Mouse (Mus musculus): Measurements from ENCODE around the gene Dcun1d5. TPM values are rescaled to one million over a fixed set of nuclear protein-coding genes. Genes with fewer than 3 reads are reported as not detected.
A peak's percentile ranks its signal among the peaks of the same experiment; 100 is the strongest.
"Not testable (repeated sequence)": the region's sequence is repeated elsewhere in the genome, so short reads cannot be mapped to it uniquely, and the experiment has no call there.

Dcun1d5 gene
- polyA plus RNA-seq, 1 experiment from 2014 or later: 141 TPM

DNA sequence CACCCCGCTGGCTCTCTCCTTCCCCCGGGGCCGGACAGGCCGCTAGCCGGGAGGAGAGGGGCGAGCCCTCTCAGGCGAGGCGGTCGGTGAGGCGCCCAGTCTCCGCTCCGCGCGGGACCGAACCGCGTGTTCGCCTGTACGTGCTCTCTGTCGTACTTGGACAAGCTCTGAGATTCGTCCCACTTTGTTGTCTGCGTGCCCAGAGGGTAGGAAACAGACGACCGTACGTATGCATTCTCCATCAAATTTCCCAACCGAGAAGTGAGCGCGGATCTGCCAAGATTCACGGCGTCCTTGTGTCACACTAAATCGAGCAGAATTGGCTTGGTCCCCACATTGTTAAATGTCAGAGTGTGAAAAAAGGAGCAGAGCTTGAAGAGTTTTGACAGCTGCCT, 574 bp downstream of the Dcun1d5 start:
- Histone ChIP-seq H3K27ac (ENCODE audit: low read depth, low read length) (peak overlapping the region; percentile 93), H3K4me2 (ENCODE audit: low read length) (peak overlapping the region; percentile 91), H3K4me1 (ENCODE audit: control insufficient read depth, insufficient read depth, low read length) (peaks cover 11% of the 10 kb centered on the region), H3K4me3 (ENCODE audit: low read depth, low read length) (peak overlapping the region; percentile 92), H3K9me3 (replicated peaks; ENCODE audit: control insufficient read depth, low read length) (no peaks in the 10 kb centered on the region), H3K36me3 (ENCODE audit: control insufficient read depth, insufficient read depth, low read length) (peaks cover 4% of the 10 kb centered on the region), H3K9ac (ENCODE audit: low read length) (peak overlapping the region; percentile 91), H3K27me3 (replicated peaks; ENCODE audit: control insufficient read depth, insufficient read depth, low read length) (no peaks in the 10 kb centered on the region)
- WGBS: under 1% methylated on average over 29 of the region's 31 CpGs
- peak; percentile 79 for ATAC-seq
- DNase-seq (ENCODE audit: low spot score): peak; percentile 45

DNA sequence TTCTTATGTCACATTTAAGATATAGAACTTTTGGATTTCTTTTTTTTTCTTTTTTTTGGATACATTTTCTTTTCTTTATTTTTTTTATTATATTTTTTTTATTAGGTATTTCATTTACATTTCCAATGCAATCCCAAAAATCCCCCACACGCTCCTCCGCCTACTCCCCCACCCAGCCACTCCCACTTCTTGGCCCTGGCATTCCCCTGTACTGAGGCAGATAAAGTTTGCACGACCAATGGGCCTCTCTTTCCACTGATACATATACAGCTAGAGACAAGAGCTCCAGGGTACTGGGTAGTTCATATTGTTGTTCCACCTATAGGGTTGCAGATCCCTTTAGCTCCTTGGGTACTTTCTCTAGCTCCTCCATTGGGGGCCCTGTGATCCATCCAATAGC, 6.4 kb downstream of the Dcun1d5 start:
- not testable (repeated sequence) for H3K27me3 ChIP-seq (replicated peaks; ENCODE audit: control insufficient read depth, insufficient read depth, low read length); H3K27ac ChIP-seq (ENCODE audit: low read depth, low read length); H3K4me2 ChIP-seq (ENCODE audit: low read length); H3K9ac ChIP-seq (ENCODE audit: low read length); H3K9me3 ChIP-seq (replicated peaks; ENCODE audit: control insufficient read depth, low read length); H3K4me1 ChIP-seq (ENCODE audit: control insufficient read depth, insufficient read depth, low read length); H3K4me3 ChIP-seq (ENCODE audit: low read depth, low read length); ATAC-seq; DNase-seq (ENCODE audit: low spot score); H3K36me3 ChIP-seq (ENCODE audit: control insufficient read depth, insufficient read depth, low read length)
- 95% methylated on average over 3 of the region's 3 CpGs for WGBS

DNA sequence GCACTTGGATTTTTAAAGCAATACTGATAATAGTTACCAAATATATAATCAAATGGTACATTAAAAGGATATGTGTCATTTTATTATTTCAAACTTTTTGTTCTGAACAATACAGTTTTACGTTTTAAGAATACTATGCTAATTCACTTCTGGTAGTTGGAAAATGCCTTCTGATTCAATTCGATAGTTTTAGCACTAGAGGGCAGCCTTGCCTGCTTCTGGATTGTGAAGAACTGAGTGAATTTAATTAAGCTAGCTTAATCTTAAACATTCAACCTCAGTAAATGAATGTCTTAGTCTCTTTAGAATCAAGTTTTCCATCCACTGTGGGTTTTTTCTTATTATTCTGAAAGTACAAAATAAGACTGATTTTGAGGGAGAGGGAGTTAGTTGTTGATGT, 31.9 kb downstream of the Dcun1d5 start:
- Histone ChIP-seq H3K36me3 (ENCODE audit: control insufficient read depth, insufficient read depth, low read length) (peaks cover 13% of the 10 kb centered on the region; the same call in 1 of the 2 replicates), H3K9me3 (replicated peaks; ENCODE audit: control insufficient read depth, low read length) (no peaks in the 10 kb centered on the region), H3K9ac (ENCODE audit: low read length) (no peak overlapping the region), H3K27ac (ENCODE audit: low read depth, low read length) (no peak overlapping the region), H3K4me3 (ENCODE audit: low read depth, low read length) (no peak overlapping the region), H3K27me3 (replicated peaks; ENCODE audit: control insufficient read depth, insufficient read depth, low read length) (no peaks in the 10 kb centered on the region), H3K4me1 (ENCODE audit: control insufficient read depth, insufficient read depth, low read length) (no peaks in the 10 kb centered on the region), H3K4me2 (ENCODE audit: low read length) (no peak overlapping the region)
- 45% methylated on average over 2 of the region's 2 CpGs for WGBS
- ATAC-seq: peak; percentile 26; the same call in 1 of the 2 replicates
- peak; percentile 44 for DNase-seq (ENCODE audit: low spot score)

DNA sequence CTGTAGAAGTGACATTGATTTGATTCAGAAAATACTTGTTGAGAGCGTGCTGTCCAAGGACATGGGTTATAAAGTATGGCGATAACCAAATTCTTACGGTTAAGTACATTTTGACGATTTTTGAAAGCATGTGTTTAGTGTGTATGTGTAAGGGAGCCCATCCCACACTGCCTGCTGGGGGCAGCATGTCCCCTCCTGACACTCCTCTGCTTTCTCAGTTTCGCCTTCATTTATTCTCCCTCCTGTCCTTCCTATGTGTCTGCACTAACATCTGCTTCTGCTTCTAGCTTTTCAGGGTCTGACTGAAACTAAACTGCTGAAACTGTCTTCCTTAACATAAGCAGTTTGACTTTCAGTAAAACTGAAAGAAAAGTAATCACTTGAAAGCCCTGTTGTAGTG, 36.7 kb downstream of the Dcun1d5 start:
- H3K9ac ChIP-seq (ENCODE audit: low read length): no peak overlapping the region
- no peak overlapping the region for H3K4me3 ChIP-seq (ENCODE audit: low read depth, low read length)
- H3K4me1 ChIP-seq (ENCODE audit: control insufficient read depth, insufficient read depth, low read length): no peaks in the 10 kb centered on the region
- peaks cover 8% of the 10 kb centered on the region; the same call in 1 of the 2 replicates for H3K36me3 ChIP-seq (ENCODE audit: control insufficient read depth, insufficient read depth, low read length)
- ATAC-seq (no peak), DNase-seq (ENCODE audit: low spot score) (no peak)
- 92% methylated on average over 5 of the region's 5 CpGs for WGBS
- no peaks in the 10 kb centered on the region for H3K9me3 ChIP-seq (replicated peaks; ENCODE audit: control insufficient read depth, low read length)
- no peak overlapping the region for H3K4me2 ChIP-seq (ENCODE audit: low read length)
- no peaks in the 10 kb centered on the region for H3K27me3 ChIP-seq (replicated peaks; ENCODE audit: control insufficient read depth, insufficient read depth, low read length)
- H3K27ac ChIP-seq (ENCODE audit: low read depth, low read length): no peak overlapping the region

DNA sequence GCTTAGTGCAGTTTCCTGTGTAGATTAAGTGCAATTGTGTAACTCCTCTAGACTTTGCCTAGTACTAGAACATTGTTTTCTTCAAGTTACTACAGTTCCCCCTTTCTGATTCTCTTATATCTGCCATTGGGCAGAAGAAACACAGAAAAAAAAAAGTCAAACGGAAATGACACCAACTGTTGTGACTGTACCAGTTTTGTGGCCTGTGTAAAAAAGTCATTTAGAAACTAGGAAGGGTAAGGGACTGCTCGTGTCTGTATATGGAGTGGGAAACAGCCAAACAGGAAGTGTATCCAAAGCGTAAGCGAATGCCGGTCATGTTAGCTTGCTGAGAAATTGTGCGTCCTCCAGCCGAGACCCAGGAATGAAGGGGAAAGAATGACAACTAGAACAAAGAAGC, 37.1 kb downstream of the Dcun1d5 start:
- H3K4me2 ChIP-seq (ENCODE audit: low read length): no peak overlapping the region
- WGBS: 83% methylated on average over 7 of the region's 7 CpGs
- peaks cover 8% of the 10 kb centered on the region; the same call in 1 of the 2 replicates for H3K36me3 ChIP-seq (ENCODE audit: control insufficient read depth, insufficient read depth, low read length)
- ATAC-seq (no peak), DNase-seq (ENCODE audit: low spot score) (no peak)
- H3K9me3 ChIP-seq (replicated peaks; ENCODE audit: control insufficient read depth, low read length): no peaks in the 10 kb centered on the region
- no peaks in the 10 kb centered on the region for H3K4me1 ChIP-seq (ENCODE audit: control insufficient read depth, insufficient read depth, low read length)
- H3K27ac ChIP-seq (ENCODE audit: low read depth, low read length): no peak overlapping the region
- H3K4me3 ChIP-seq (ENCODE audit: low read depth, low read length): no peak overlapping the region
- H3K9ac ChIP-seq (ENCODE audit: low read length): no peak overlapping the region
- H3K27me3 ChIP-seq (replicated peaks; ENCODE audit: control insufficient read depth, insufficient read depth, low read length): no peaks in the 10 kb centered on the region

DNA sequence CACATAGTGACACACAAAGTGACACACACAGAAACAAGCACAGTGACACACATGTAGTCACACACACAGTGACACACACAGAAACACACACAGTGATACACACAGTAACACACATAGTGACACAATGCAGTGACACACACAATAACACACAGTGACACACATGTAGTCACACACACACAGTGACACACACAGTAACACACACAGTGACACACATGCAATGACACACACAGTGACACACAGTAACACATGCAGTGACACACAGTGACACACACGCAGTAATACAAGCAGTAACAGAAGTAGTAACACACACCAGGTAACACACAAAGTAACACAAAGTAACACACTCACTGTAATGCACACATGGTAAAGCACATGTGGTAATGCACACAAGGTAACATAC, 54.3 kb downstream of the Dcun1d5 start:
- Histone ChIP-seq H3K27me3 (replicated peaks; ENCODE audit: control insufficient read depth, insufficient read depth, low read length) (no peaks in the 10 kb centered on the region), H3K4me1 (ENCODE audit: control insufficient read depth, insufficient read depth, low read length) (no peaks in the 10 kb centered on the region), H3K27ac (ENCODE audit: low read depth, low read length) (no peak overlapping the region), H3K4me3 (ENCODE audit: low read depth, low read length) (no peak overlapping the region), H3K4me2 (ENCODE audit: low read length) (no peak overlapping the region), H3K9ac (ENCODE audit: low read length) (no peak overlapping the region), H3K36me3 (ENCODE audit: control insufficient read depth, insufficient read depth, low read length) (no peaks in the 10 kb centered on the region), H3K9me3 (replicated peaks; ENCODE audit: control insufficient read depth, low read length) (no peaks in the 10 kb centered on the region)
- 88% methylated on average over 1 of the region's 1 CpGs for WGBS
- DNase-seq (ENCODE audit: low spot score) (no peak), ATAC-seq (no peak)

DNA sequence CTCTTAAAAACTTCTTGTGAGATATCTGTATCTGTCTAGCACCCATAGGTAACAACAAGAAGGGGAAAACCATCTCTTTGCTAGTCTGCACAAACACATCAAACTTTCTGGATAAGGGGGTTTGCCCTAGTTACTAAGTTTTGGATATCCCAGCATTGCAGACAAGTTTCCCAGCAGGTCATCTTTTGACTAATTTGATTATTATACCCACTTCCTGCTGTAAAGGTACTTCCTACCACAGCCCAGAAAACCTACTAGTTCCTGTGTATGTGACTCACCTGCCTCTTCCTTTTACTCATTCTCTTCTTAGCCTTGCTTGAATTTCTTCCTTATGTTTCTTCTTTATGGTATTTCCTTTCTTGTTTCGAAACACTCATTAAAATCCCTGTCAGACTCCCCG, 55.6 kb downstream of the Dcun1d5 start:
- H3K27me3 ChIP-seq (replicated peaks; ENCODE audit: control insufficient read depth, insufficient read depth, low read length): no peaks in the 10 kb centered on the region
- no peak overlapping the region for H3K9ac ChIP-seq (ENCODE audit: low read length)
- H3K4me1 ChIP-seq (ENCODE audit: control insufficient read depth, insufficient read depth, low read length): no peaks in the 10 kb centered on the region
- no peak overlapping the region for H3K4me2 ChIP-seq (ENCODE audit: low read length)
- no peak for DNase-seq (ENCODE audit: low spot score)
- H3K4me3 ChIP-seq (ENCODE audit: low read depth, low read length): no peak overlapping the region
- H3K27ac ChIP-seq (ENCODE audit: low read depth, low read length): no peak overlapping the region
- no peaks in the 10 kb centered on the region for H3K36me3 ChIP-seq (ENCODE audit: control insufficient read depth, insufficient read depth, low read length)
- no peak for ATAC-seq
- WGBS: 84% methylated on average over 2 of the region's 2 CpGs
- no peaks in the 10 kb centered on the region for H3K9me3 ChIP-seq (replicated peaks; ENCODE audit: control insufficient read depth, low read length)

DNA sequence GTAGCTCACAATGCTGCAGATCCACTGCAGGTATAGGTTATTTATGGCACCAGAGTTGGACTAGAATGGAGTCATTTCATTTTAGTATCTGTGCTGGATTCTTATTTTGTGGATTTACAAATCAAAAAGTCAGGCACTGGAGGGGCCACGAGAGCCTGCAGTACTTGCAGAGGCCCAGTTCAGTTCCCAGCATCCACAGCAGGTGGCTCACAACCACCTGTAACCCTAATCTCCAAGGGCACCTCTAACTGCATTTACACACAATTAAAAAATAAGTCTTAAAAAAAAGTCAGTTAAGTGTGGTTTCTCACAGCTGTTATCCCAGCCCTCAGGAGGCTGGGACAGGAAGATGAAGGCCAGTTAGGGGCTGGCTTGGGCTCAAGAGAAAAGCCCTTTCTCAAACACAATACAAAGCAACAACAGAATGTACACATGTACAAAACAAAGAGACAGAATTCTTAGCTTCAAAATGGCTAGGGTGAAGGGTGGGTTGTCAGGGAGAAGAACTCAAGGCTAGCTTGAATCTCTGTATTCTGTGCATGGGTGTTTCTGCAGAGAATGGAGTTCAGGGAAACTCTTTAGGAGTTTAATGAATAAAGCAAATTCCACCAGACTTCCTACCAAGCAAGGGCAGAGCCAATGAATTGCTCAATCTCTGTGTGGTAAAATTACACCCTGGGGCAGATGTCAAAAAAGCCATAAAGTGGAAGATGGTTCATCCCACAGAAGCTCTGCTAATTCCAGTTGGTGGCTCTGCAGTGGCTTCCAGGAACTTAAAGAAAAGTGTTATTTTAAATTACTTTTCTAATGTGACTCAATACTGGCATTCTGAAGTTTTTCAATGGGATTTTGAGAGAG, 68.7 kb downstream of the Dcun1d5 start:
- DNase-seq (ENCODE audit: low spot score) (no peak), ATAC-seq (no peak)
- no peak overlapping the region for H3K27ac ChIP-seq (ENCODE audit: low read depth, low read length)
- no peaks in the 10 kb centered on the region for H3K4me1 ChIP-seq (ENCODE audit: control insufficient read depth, insufficient read depth, low read length)
- 83% methylated on average over 1 of the region's 1 CpGs for WGBS
- H3K36me3 ChIP-seq (ENCODE audit: control insufficient read depth, insufficient read depth, low read length): no peaks in the 10 kb centered on the region
- H3K4me2 ChIP-seq (ENCODE audit: low read length): no peak overlapping the region
- H3K27me3 ChIP-seq (replicated peaks; ENCODE audit: control insufficient read depth, insufficient read depth, low read length): no peaks in the 10 kb centered on the region
- no peaks in the 10 kb centered on the region for H3K9me3 ChIP-seq (replicated peaks; ENCODE audit: control insufficient read depth, low read length)
- H3K9ac ChIP-seq (ENCODE audit: low read length): no peak overlapping the region
- H3K4me3 ChIP-seq (ENCODE audit: low read depth, low read length): no peak overlapping the region

All from forebrain, embryonic 14.5 days (tissue).